Mouse (Mus musculus) bone marrow macrophage, adult 2 months (primary cell): ENCODE measurements around the gene Btg2.

Experiments used
- CTCF ChIP-seq: IDR thresholded peaks from 2 replicates; pipeline ENCODE4 v1.5.1; 2012; ENCODE audit warnings: low read depth, mild to moderate bottlenecking, low read length, moderate library complexity
- POLR2A ChIP-seq: IDR thresholded peaks from 2 replicates; pipeline ENCODE4 v1.6.1; 2012; ENCODE audit warnings: mild to moderate bottlenecking, low read depth, low read length, borderline replicate concordance

DNA sequence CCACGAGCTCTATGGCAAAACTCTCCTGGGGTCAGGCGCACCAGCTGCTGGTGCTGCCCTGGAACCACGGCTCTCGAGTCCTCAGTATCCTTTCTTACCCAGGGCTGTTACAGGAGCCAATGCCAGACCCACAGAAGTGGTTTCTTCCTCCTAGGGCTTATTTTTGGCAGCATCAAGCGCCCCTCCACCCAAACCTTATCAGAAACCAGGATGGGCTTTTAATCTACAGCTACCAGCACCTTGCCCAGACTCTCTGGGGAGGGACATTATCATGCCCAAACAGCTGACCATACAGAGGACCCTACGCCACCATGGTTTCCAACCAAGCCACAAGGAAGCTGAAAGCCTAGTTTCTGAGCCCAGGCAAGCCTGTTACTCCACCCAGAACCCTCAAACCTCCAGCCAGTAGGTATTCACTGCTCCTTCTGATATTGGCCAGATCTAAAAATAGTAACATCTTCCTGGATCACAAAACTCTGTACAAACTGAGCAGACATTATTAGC lies 5.8 kb downstream of the Btg2 start:
- no peak for TF ChIP-seq POLR2A
- no peak for TF ChIP-seq CTCF
